ENCODE assay signal across 9 mouse cellular contexts in genomic region chr6:77978476-77979240, GRCm38 (mm10). TPM values are rescaled to one million over a fixed set of nuclear protein-coding genes. Genes with fewer than 3 reads are reported as not detected.
DNase-seq lines count a peak whose midpoint lies in the region; ATAC-seq lines count a peak whose summit lies in the region.
"Had no signal": no experiment of that assay in that cellular context is flagged by ENCODE, and none has a peak within 500 bp of the region (broad histone marks: within the 10 kb centered on the region; RNA-seq: fewer than 3 reads in every experiment).

No protein-coding gene starts in this region.

- H3K4me3 ChIP-seq in heart, embryonic 13.5 days, result peak overlapping the region; percentile 62
- peak overlapping the region; percentile 60 for H3K4me3 ChIP-seq in forebrain, embryonic 11.5 days (ENCODE audit: low read depth, low read length)
- H3K4me3 ChIP-seq in limb, embryonic 15.5 days, result peak overlapping the region; percentile 46
- H3K4me3 ChIP-seq: erythroblast, embryonic 14.5 days had no signal

- no peak overlapping the region for H3K27ac ChIP-seq in heart, embryonic 13.5 days (replicated peaks)
- H3K27ac ChIP-seq in forebrain, embryonic 11.5 days (ENCODE audit: low read depth, low read length), result peak overlapping the region; percentile 83
- H3K27ac ChIP-seq in limb, embryonic 15.5 days, result no peak overlapping the region

- H3K9me3 ChIP-seq in heart, embryonic 13.5 days, result no peaks in the 10 kb centered on the region
- H3K9me3 ChIP-seq in forebrain, embryonic 11.5 days (ENCODE audit: control insufficient read depth, low read length), result no peaks in the 10 kb centered on the region
- no peaks in the 10 kb centered on the region for H3K9me3 ChIP-seq in limb, embryonic 15.5 days

- peak overlapping the region; percentile 85 for H3K4me2 ChIP-seq in heart, embryonic 13.5 days
- H3K4me2 ChIP-seq in forebrain, embryonic 11.5 days (ENCODE audit: low read depth, low read length, severe bottlenecking), result peak overlapping the region; percentile 50
- H3K4me2 ChIP-seq in limb, embryonic 15.5 days, result peak overlapping the region; percentile 92

- peaks cover 9% of the 10 kb centered on the region; the same call in 1 of the 2 replicates for H3K4me1 ChIP-seq in heart, embryonic 13.5 days
- H3K4me1 ChIP-seq in forebrain, embryonic 11.5 days (replicated peaks; ENCODE audit: control insufficient read depth, insufficient read depth, low read length), result peaks cover 2% of the 10 kb centered on the region; the same call in 1 of the 2 replicates
- H3K4me1 ChIP-seq in limb, embryonic 15.5 days, result peaks cover 11% of the 10 kb centered on the region

- DNase-seq in heart, postnatal 25 days (ENCODE audit: low spot score), result no peak
- DNase-seq in MN1 (ENCODE audit: low spot score), result peak; percentile 6
- no peak for DNase-seq in forebrain, embryonic 11.5 days (ENCODE audit: low spot score)
- DNase-seq in lung, adult 18-20 months, result no peak
- no peak for DNase-seq in spleen, postnatal 10 days (ENCODE audit: low spot score in 2 of 2)

- H3K27me3 ChIP-seq in heart, embryonic 13.5 days (replicated peaks), result peaks cover 24% of the 10 kb centered on the region
- H3K27me3 ChIP-seq in forebrain, embryonic 11.5 days (ENCODE audit: control insufficient read depth, insufficient read depth, low read length), result no peaks in the 10 kb centered on the region
- 0 out of 2 replicates have a peak, but pooled peaks cover 9% of the 10 kb centered on the region for H3K27me3 ChIP-seq in limb, embryonic 15.5 days

- intact Hi-C loops in heart, postnatal 25 days (cut with DNase I), result no loop called here

- 24% methylated on average over 10 of the region's 10 CpGs for WGBS in heart, embryonic 13.5 days
- WGBS in forebrain, embryonic 11.5 days, result 15% methylated on average over 10 of the region's 10 CpGs
- 18% methylated on average over 10 of the region's 10 CpGs for WGBS in limb, embryonic 15.5 days

- H3K9ac ChIP-seq in heart, embryonic 13.5 days, result peak overlapping the region; percentile 74
- H3K9ac ChIP-seq in forebrain, embryonic 11.5 days (ENCODE audit: low read length), result peak overlapping the region; percentile 58
- H3K9ac ChIP-seq in limb, embryonic 15.5 days, result no peak overlapping the region

- no peaks in the 10 kb centered on the region for H3K36me3 ChIP-seq in heart, embryonic 13.5 days
- H3K36me3 ChIP-seq in forebrain, embryonic 11.5 days (ENCODE audit: control insufficient read depth, insufficient read depth, low read length), result no peaks in the 10 kb centered on the region
- no peaks in the 10 kb centered on the region for H3K36me3 ChIP-seq in limb, embryonic 15.5 days

- no peak for ATAC-seq in heart, embryonic 13.5 days (ENCODE audit: extremely low read depth, insufficient number of reproducible peaks, low FRiP score, low TSS enrichment)
- peak; percentile 14 for ATAC-seq in forebrain, embryonic 11.5 days (replicated peaks; ENCODE audit: low FRiP score)
- ATAC-seq in limb, embryonic 15.5 days (ENCODE audit: insufficient number of reproducible peaks, low FRiP score, low TSS enrichment, low read depth), result no peak
- no peak for ATAC-seq in granulocyte monocyte progenitor cell, adult 5-6 weeks (replicated peaks; ENCODE audit: poor library complexity, severe bottlenecking)

RNA-seq across cellular contexts. Expression of gene Ctnna2, which starts 0.8 kb away (rescaled TPM):
- polyA plus RNA-seq in heart, embryonic 13.5 days (2015; fragmentation: Nextera tagmentation; extraction: Ambion mirVana), result 1.8 and 2.2 TPM in 2 replicates
- total RNA-seq in heart, postnatal 25 days (2021), result not detected
- polyA plus RNA-seq in forebrain, embryonic 11.5 days (2014; fragmentation: Nextera tagmentation; extraction: Ambion mirVana), result 38.5 and 45.5 TPM in 2 replicates
- polyA plus RNA-seq in limb, embryonic 15.5 days (2015; fragmentation: Nextera tagmentation; extraction: Ambion mirVana), result 0.76 and 1.2 TPM in 2 replicates
- not detected in 2 replicates for total RNA-seq in granulocyte monocyte progenitor cell, adult 5-6 weeks (2014; fragmentation: Nextera tagmentation)
- total RNA-seq in granulocyte monocyte progenitor cell, adult 5-6 weeks (2017), result not detected in 2 replicates
- polyA plus RNA-seq: erythroblast, embryonic 14.5 days had no signal

Comparison
In these comparisons a context has a peak if more than half of its experiments do, and no peak if none do; other contexts are left out.
1. RNA of gene Ctnna2, which starts 0.8 kb away (polyA plus RNA-seq): 38.5 to 45.5 TPM in forebrain, embryonic 11.5 days; 1.8 to 2.2 TPM in heart, embryonic 13.5 days and 0.76 to 1.2 TPM in limb, embryonic 15.5 days; every median in the first group is over 10 times any median in the second.
2. Peak in every context shown above with its lines, with median percentiles within 50 percentile points of each other: H3K4me2 ChIP-seq and H3K4me3 ChIP-seq.